ENCODE assay signal across 22 mouse cellular contexts in the genomic region with DNA sequence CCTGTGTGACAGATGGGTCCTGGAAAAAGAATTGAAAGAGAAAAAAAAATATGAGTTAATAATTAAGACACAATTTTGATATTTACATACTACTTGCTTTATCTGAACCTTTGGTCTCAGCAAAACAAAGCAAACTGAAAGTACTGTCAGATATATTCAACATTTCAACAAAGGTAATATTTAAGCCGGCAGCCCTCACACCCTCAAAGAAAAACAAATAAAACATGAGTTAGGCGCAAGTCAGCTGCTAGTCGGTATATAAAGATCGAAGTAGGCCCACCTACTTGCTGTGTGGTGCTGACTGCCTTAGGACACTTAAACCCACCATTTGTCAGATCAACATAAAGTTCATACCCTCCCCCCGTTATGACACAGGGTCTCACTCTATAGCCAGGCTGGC. TPM values are rescaled to one million over a fixed set of nuclear protein-coding genes. Genes with fewer than 3 reads are reported as not detected.
A peak's percentile ranks its signal among the peaks of the same experiment; 100 is the strongest.
DNase-seq lines count a peak whose midpoint lies in the region; ATAC-seq lines count a peak whose summit lies in the region.
"Had no signal": no experiment of that assay in that cellular context is flagged by ENCODE, and none has a peak within 500 bp of the region (broad histone marks: within the 10 kb centered on the region; RNA-seq: fewer than 3 reads in every experiment).

No protein-coding gene starts in this region.

- no peak for DNase-seq in lung, postnatal 36 days
- peak; percentile 23 for DNase-seq in yolk sac, embryonic 10.5 days (ENCODE audit: low spot score)
- no peak for DNase-seq in right cerebral cortex, postnatal 10 days (ENCODE audit: low spot score in 2 of 2)
- DNase-seq in forebrain, embryonic 10.5 days (ENCODE audit: extremely low spot score, low spot score) = no peak
- DNase-seq: adrenal gland, adult 8-10 months; adrenal gland, postnatal 36 days; B cell, adult 2 months; cerebellum, adult 2 months; cerebellum, postnatal 10 days; gastrocnemius, postnatal 36 days; heart, adult 11 months; heart, postnatal 36 days had no signal

- no peaks in the 10 kb centered on the region for H3K27me3 ChIP-seq in hindbrain, embryonic 15.5 days
- no peaks in the 10 kb centered on the region for H3K27me3 ChIP-seq in hindbrain, embryonic 16.5 days (replicated peaks; ENCODE audit: control insufficient read depth, insufficient read depth, low read length)
- no peaks in the 10 kb centered on the region for H3K27me3 ChIP-seq in lung, embryonic 15.5 days
- no peaks in the 10 kb centered on the region for H3K27me3 ChIP-seq in stomach, embryonic 14.5 days (ENCODE audit: control insufficient read depth, insufficient read depth, low read length)
- H3K27me3 ChIP-seq in forebrain, embryonic 10.5 days (ENCODE audit: poor library complexity, severe bottlenecking) = no peaks in the 10 kb centered on the region
- H3K27me3 ChIP-seq: embryonic facial prominence, embryonic 15.5 days; forebrain, embryonic 15.5 days; heart, embryonic 13.5 days had no signal

- 94% methylated on average over 5 of the region's 5 CpGs for WGBS in hindbrain, embryonic 15.5 days
- WGBS in hindbrain, embryonic 16.5 days = 96% methylated on average over 5 of the region's 5 CpGs
- 56% methylated on average over 5 of the region's 5 CpGs for WGBS in lung, embryonic 15.5 days
- WGBS in stomach, embryonic 14.5 days = 60% methylated on average over 5 of the region's 5 CpGs
- WGBS in forebrain, embryonic 10.5 days = 86% methylated on average over 5 of the region's 5 CpGs

- no peaks in the 10 kb centered on the region for H3K4me1 ChIP-seq in hindbrain, embryonic 15.5 days (replicated peaks)
- no peaks in the 10 kb centered on the region for H3K4me1 ChIP-seq in hindbrain, embryonic 16.5 days (ENCODE audit: control insufficient read depth, insufficient read depth, low read depth, low read length)
- H3K4me1 ChIP-seq in lung, embryonic 15.5 days = peaks cover 6% of the 10 kb centered on the region; the same call in 1 of the 2 replicates
- H3K4me1 ChIP-seq in stomach, embryonic 14.5 days (ENCODE audit: control insufficient read depth, insufficient read depth, low read length) = 0 out of 2 replicates have a peak, but pooled peaks cover 2% of the 10 kb centered on the region
- no peaks in the 10 kb centered on the region for H3K4me1 ChIP-seq in forebrain, embryonic 10.5 days
- H3K4me1 ChIP-seq: embryonic facial prominence, embryonic 15.5 days; forebrain, embryonic 15.5 days had no signal

- 0 out of 2 replicates have a peak, but pooled peaks have one; percentile 4 for ATAC-seq in hindbrain, embryonic 15.5 days (ENCODE audit: low FRiP score, low read depth)
- no peak for ATAC-seq in hindbrain, embryonic 16.5 days
- ATAC-seq in lung, embryonic 15.5 days (ENCODE audit: borderline replicate concordance, extremely low read depth, low FRiP score, low TSS enrichment) = no peak
- ATAC-seq in stomach, embryonic 14.5 days (ENCODE audit: insufficient number of reproducible peaks, insufficient read depth, low FRiP score, low read depth) = peak; percentile 37
- ATAC-seq: CD4-positive, CD25-positive, alpha-beta regulatory T cell, adult 4 months; forebrain, embryonic 15.5 days had no signal

- H3K4me2 ChIP-seq in hindbrain, embryonic 15.5 days = no peak overlapping the region
- H3K4me2 ChIP-seq in hindbrain, embryonic 16.5 days (ENCODE audit: low read length) = no peak overlapping the region
- no peak overlapping the region for H3K4me2 ChIP-seq in lung, embryonic 15.5 days
- H3K4me2 ChIP-seq in stomach, embryonic 14.5 days (replicated peaks; ENCODE audit: low read depth, low read length) = no peak overlapping the region
- H3K4me2 ChIP-seq: embryonic facial prominence, embryonic 15.5 days; forebrain, embryonic 15.5 days; heart, embryonic 13.5 days had no signal

- no peak overlapping the region for H3K4me3 ChIP-seq in hindbrain, embryonic 15.5 days
- no peak overlapping the region for H3K4me3 ChIP-seq in hindbrain, embryonic 16.5 days (ENCODE audit: low read length)
- no peak overlapping the region for H3K4me3 ChIP-seq in lung, embryonic 15.5 days
- H3K4me3 ChIP-seq in stomach, embryonic 14.5 days (ENCODE audit: low read depth, low read length) = no peak overlapping the region
- H3K4me3 ChIP-seq in forebrain, embryonic 10.5 days = no peak overlapping the region
- H3K4me3 ChIP-seq: embryonic facial prominence, embryonic 15.5 days; erythroblast, embryonic 14.5 days; forebrain, embryonic 15.5 days; heart, embryonic 13.5 days had no signal

- no peak overlapping the region for H3K9ac ChIP-seq in hindbrain, embryonic 15.5 days
- no peak overlapping the region for H3K9ac ChIP-seq in hindbrain, embryonic 16.5 days (ENCODE audit: low read depth, low read length)
- no peak overlapping the region for H3K9ac ChIP-seq in lung, embryonic 15.5 days
- H3K9ac ChIP-seq in stomach, embryonic 14.5 days (replicated peaks; ENCODE audit: low read depth, low read length) = no peak overlapping the region
- H3K9ac ChIP-seq: embryonic facial prominence, embryonic 15.5 days; forebrain, embryonic 15.5 days; heart, embryonic 13.5 days had no signal

- H3K27ac ChIP-seq in hindbrain, embryonic 15.5 days (replicated peaks) = no peak overlapping the region
- H3K27ac ChIP-seq in hindbrain, embryonic 16.5 days (ENCODE audit: low read depth, low read length) = no peak overlapping the region
- peak overlapping the region; percentile 37; the same call in 1 of the 2 replicates for H3K27ac ChIP-seq in lung, embryonic 15.5 days
- H3K27ac ChIP-seq in stomach, embryonic 14.5 days (ENCODE audit: low read length) = peak overlapping the region; percentile 35; the same call in 1 of the 2 replicates
- no peak overlapping the region for H3K27ac ChIP-seq in forebrain, embryonic 10.5 days
- H3K27ac ChIP-seq: embryonic facial prominence, embryonic 15.5 days; forebrain, embryonic 15.5 days; heart, embryonic 13.5 days had no signal

- H3K9me3 ChIP-seq in hindbrain, embryonic 15.5 days = no peaks in the 10 kb centered on the region
- H3K9me3 ChIP-seq in hindbrain, embryonic 16.5 days (ENCODE audit: control insufficient read depth, low read length) = no peaks in the 10 kb centered on the region
- H3K9me3 ChIP-seq in lung, embryonic 15.5 days = no peaks in the 10 kb centered on the region
- no peaks in the 10 kb centered on the region for H3K9me3 ChIP-seq in stomach, embryonic 14.5 days (ENCODE audit: control insufficient read depth, low read depth, low read length)
- no peaks in the 10 kb centered on the region for H3K9me3 ChIP-seq in forebrain, embryonic 10.5 days
- H3K9me3 ChIP-seq: embryonic facial prominence, embryonic 15.5 days; forebrain, embryonic 15.5 days; G1E; heart, embryonic 13.5 days had no signal

- no peaks in the 10 kb centered on the region for H3K36me3 ChIP-seq in hindbrain, embryonic 15.5 days
- no peaks in the 10 kb centered on the region for H3K36me3 ChIP-seq in hindbrain, embryonic 16.5 days (ENCODE audit: control insufficient read depth, insufficient read depth, low read length)
- no peaks in the 10 kb centered on the region for H3K36me3 ChIP-seq in lung, embryonic 15.5 days
- H3K36me3 ChIP-seq in stomach, embryonic 14.5 days (ENCODE audit: control insufficient read depth, insufficient read depth, low read length) = no peaks in the 10 kb centered on the region
- no peaks in the 10 kb centered on the region for H3K36me3 ChIP-seq in forebrain, embryonic 10.5 days (replicated peaks)
- H3K36me3 ChIP-seq: embryonic facial prominence, embryonic 15.5 days; forebrain, embryonic 15.5 days; G1E had no signal

RNA-seq across cellular contexts. Expression of gene Scamp1, which starts 32.6 kb away (rescaled TPM):
- polyA plus RNA-seq in hindbrain, embryonic 15.5 days (2015; fragmentation: Nextera tagmentation; extraction: Ambion mirVana) = 160 and 168 TPM in 2 replicates
- 176 and 178 TPM in 2 replicates for polyA plus RNA-seq in hindbrain, embryonic 16.5 days (2015; fragmentation: Nextera tagmentation; extraction: Ambion mirVana)
- polyA plus RNA-seq in lung, embryonic 15.5 days (2015; fragmentation: Nextera tagmentation; extraction: Ambion mirVana) = 29.9 and 31.7 TPM in 2 replicates
- polyA plus RNA-seq in stomach, embryonic 14.5 days (2014; fragmentation: Nextera tagmentation; extraction: Ambion mirVana) = 36.5 and 39.1 TPM in 2 replicates
- polyA plus RNA-seq in forebrain, embryonic 10.5 days (2016; fragmentation: Nextera tagmentation; extraction: Ambion mirVana) = 27.1 and 27.3 TPM in 2 replicates
- polyA plus RNA-seq: G1E had no signal

Comparison
In these comparisons a context has a peak if more than half of its experiments do, and no peak if none do; other contexts are left out.
1. ATAC-seq: peak in hindbrain, embryonic 15.5 days (single experiment) and stomach, embryonic 14.5 days (single experiment); none in hindbrain, embryonic 16.5 days (single experiment) and lung, embryonic 15.5 days (single experiment).
2. H3K27ac ChIP-seq: peak in lung, embryonic 15.5 days (single experiment) and stomach, embryonic 14.5 days (single experiment); none in hindbrain, embryonic 15.5 days (single experiment), hindbrain, embryonic 16.5 days (single experiment) and forebrain, embryonic 10.5 days (single experiment).